Mouse (Mus musculus): ENCODE measurements around the gene Pex7. TPM values are rescaled to one million over a fixed set of nuclear protein-coding genes. Genes with fewer than 3 reads are reported as not detected.
"Not testable (repeated sequence)": the region's sequence is repeated elsewhere in the genome, so short reads cannot be mapped to it uniquely, and the experiment has no call there.

Pex7 gene
- total and polyA plus RNA-seq, 2 experiments from 2014 or later = 24.2 to 46.7 TPM

DNA sequence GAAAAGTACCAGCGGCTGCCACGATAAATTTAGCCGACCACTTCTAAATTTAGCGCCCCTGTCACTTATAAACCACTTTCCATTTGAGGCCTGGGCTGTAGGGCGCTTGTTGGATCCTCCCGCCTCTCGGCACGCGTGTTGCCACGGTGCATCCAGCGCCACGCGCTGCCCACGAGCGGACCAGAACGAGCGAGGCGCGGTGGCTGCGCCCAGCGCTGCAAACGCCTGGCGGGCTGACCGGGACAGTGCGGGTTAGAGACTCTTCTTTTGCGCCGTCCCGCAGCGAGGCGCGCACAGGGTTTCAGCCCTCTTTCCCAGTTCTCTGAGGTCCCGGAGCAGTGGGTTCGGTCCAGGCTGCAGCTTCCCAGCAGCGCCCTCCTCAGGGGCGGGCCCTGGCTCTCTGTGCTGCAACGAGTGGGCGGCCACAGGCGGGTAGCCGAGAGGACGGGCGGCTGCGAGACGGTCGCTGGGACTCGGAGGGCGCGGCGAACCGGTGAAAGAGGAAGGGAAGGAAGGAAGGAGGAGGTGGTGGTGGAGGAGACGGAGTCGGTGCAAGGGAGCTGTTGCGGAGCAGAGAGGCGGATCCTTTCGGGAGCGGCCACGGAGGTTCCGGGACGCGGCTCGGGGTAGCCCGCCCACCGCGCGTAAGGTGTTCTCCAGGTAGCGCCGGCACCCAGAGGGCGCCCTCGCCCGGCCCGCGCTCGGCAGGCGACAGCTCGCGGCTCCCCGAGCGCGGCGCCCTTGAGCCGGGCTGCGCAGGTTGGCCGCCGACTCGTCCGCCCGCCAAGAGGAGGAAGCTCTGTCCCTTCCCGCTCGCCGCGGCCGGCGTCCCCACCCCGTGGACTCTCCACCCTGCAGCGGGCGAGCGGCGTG is 26.3 kb upstream of the Pex7 start:
- Histone ChIP-seq H3K9me3 (replicated peaks; ENCODE audit: control insufficient read depth, low read length) (no peaks in the 10 kb centered on the region), H3K4me2 (ENCODE audit: low read depth, low read length) (peak overlapping the region; percentile 98), H3K4me3 (ENCODE audit: low read depth, low read length) (peak overlapping the region; percentile 73), H3K4me1 (ENCODE audit: control insufficient read depth, insufficient read depth) (peaks cover 20% of the 10 kb centered on the region), H3K27me3 (ENCODE audit: control insufficient read depth, insufficient read depth, low read length) (no peaks in the 10 kb centered on the region), H3K36me3 (replicated peaks; ENCODE audit: control insufficient read depth, insufficient read depth, low read length) (no peaks in the 10 kb centered on the region), H3K9ac (replicated peaks; ENCODE audit: low read depth, low read length) (peak overlapping the region; percentile 70), H3K27ac (ENCODE audit: low read depth) (peak overlapping the region; percentile 94)
- WGBS = under 1% methylated on average over 87 of the region's 97 CpGs
- peak; percentile 83 for ATAC-seq (ENCODE audit: insufficient read depth, low read depth)
- TF ChIP-seq EP300 (IDR thresholded peaks at IDR 0.05; ENCODE audit: low read depth) = no peak
- TF ChIP-seq CTCF (IDR thresholded peaks at IDR 0.05; ENCODE audit: low read depth) = peak; percentile 29
- peak; percentile 70 for DNase-seq (ENCODE audit: low spot score)

DNA sequence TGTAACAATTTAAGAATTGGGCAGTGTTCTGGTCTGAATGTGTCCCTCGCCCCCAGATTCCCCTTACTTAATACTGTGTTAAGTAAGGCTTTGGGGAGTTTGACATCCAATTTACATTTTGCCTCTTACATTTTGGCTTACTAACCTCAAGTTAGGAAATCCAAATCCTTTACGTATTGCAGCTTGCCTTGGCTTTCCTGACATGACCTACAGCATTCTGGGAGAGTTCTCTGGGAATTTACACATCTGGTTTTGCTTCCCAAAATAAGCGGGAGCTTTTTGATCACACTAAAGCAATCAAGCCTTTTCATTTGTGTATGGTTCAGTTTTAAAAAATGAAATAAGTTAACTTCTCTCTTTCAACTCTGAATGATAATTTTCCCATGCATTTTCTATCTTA is 25.5 kb upstream of the Pex7 start:
- Histone ChIP-seq H3K4me1 (ENCODE audit: control insufficient read depth, insufficient read depth) (peaks cover 15% of the 10 kb centered on the region), H3K4me2 (ENCODE audit: low read depth, low read length) (peak overlapping the region; percentile 98), H3K4me3 (ENCODE audit: low read depth, low read length) (peak overlapping the region; percentile 73), H3K9ac (replicated peaks; ENCODE audit: low read depth, low read length) (peak overlapping the region; percentile 70; the same call in 1 of the 2 replicates), H3K27me3 (ENCODE audit: control insufficient read depth, insufficient read depth, low read length) (no peaks in the 10 kb centered on the region), H3K27ac (ENCODE audit: low read depth) (peak overlapping the region; percentile 94), H3K9me3 (replicated peaks; ENCODE audit: control insufficient read depth, low read length) (no peaks in the 10 kb centered on the region), H3K36me3 (replicated peaks; ENCODE audit: control insufficient read depth, insufficient read depth, low read length) (no peaks in the 10 kb centered on the region)
- DNase-seq (ENCODE audit: low spot score) (no peak), ATAC-seq (ENCODE audit: insufficient read depth, low read depth) (no peak)
- 39% methylated on average over 3 of the region's 3 CpGs for WGBS
- no peak for TF ChIP-seq EP300 (IDR thresholded peaks at IDR 0.05; ENCODE audit: low read depth)
- no peak for TF ChIP-seq CTCF (IDR thresholded peaks at IDR 0.05; ENCODE audit: low read depth)

DNA sequence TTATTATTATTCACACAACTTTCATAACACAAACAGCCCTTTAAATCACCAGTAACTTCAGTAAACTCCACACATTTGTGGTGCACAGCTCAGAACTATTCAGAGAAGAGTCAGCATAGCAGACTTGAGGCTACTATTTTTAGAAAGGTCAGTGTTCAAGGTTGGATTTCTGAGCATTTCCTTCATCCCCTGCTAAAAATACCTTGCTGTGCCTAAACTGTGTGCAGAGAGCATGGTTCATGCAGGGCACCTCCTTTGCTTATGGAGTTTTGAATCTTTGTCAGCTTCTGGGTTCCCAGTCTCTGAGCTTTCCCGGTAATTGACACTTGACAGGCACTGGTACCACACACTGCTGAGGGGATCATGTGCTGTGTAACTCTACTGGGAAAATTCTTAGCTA is 20.7 kb upstream of the Pex7 start:
- no peaks in the 10 kb centered on the region for H3K27me3 ChIP-seq (ENCODE audit: control insufficient read depth, insufficient read depth, low read length)

DNA sequence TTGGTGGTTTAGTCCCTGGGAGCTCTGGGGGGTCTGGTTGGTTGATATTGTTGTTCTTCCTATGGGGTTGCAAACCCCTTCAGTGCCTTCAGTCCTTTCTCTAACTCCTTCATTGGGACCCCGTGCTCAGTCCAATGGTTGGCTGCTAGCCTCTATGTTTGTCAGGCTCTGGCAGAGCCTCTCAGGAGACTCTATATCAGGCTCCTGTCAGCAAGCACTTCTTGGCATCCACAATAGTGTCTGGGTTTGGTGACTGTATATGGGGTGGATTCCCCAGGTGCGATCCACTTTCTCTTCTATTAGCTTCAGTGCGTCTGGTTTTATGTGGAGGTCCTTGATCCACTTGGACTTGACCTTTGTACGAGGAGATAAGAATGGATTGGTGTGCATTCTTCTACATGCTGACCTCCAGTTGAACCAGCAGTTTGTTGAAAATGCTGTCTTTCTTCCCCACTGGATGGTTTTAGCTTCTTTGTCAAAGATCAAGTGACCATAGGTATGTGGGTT is 19.0 kb upstream of the Pex7 start:
- not testable (repeated sequence) for H3K27me3 ChIP-seq (ENCODE audit: control insufficient read depth, insufficient read depth, low read length); H3K9me3 ChIP-seq (replicated peaks; ENCODE audit: control insufficient read depth, low read length); H3K4me3 ChIP-seq (ENCODE audit: low read depth, low read length); H3K36me3 ChIP-seq (replicated peaks; ENCODE audit: control insufficient read depth, insufficient read depth, low read length); H3K9ac ChIP-seq (replicated peaks; ENCODE audit: low read depth, low read length); H3K4me2 ChIP-seq (ENCODE audit: low read depth, low read length)
- ATAC-seq (ENCODE audit: insufficient read depth, low read depth) (peak; percentile 59), DNase-seq (ENCODE audit: low spot score) (peak; percentile 46)
- Histone ChIP-seq H3K4me1 (ENCODE audit: control insufficient read depth, insufficient read depth) (peaks cover 13% of the 10 kb centered on the region; the same call in 1 of the 2 replicates), H3K27ac (ENCODE audit: low read depth) (peak overlapping the region; percentile 79)
- 29% methylated on average over 4 of the region's 4 CpGs for WGBS

More for the DNA sequence above, 20.7 kb upstream of the Pex7 start:
- Histone ChIP-seq H3K4me3 (ENCODE audit: low read depth, low read length) (no peak overlapping the region), H3K27ac (ENCODE audit: low read depth) (peak overlapping the region; percentile 79), H3K36me3 (replicated peaks; ENCODE audit: control insufficient read depth, insufficient read depth, low read length) (no peaks in the 10 kb centered on the region), H3K9ac (replicated peaks; ENCODE audit: low read depth, low read length) (no peak overlapping the region), H3K4me2 (ENCODE audit: low read depth, low read length) (no peak overlapping the region), H3K9me3 (replicated peaks; ENCODE audit: control insufficient read depth, low read length) (no peaks in the 10 kb centered on the region), H3K4me1 (ENCODE audit: control insufficient read depth, insufficient read depth) (peaks cover 17% of the 10 kb centered on the region)
- WGBS = 32% methylated on average over 1 of the region's 1 CpGs
- TF ChIP-seq CTCF (IDR thresholded peaks at IDR 0.05; ENCODE audit: low read depth) = no peak
- no peak for TF ChIP-seq EP300 (IDR thresholded peaks at IDR 0.05; ENCODE audit: low read depth)
- ATAC-seq (ENCODE audit: insufficient read depth, low read depth) (0 out of 2 replicates have a peak, but pooled peaks have one; percentile 64), DNase-seq (ENCODE audit: low spot score) (peak; percentile 55)

DNA sequence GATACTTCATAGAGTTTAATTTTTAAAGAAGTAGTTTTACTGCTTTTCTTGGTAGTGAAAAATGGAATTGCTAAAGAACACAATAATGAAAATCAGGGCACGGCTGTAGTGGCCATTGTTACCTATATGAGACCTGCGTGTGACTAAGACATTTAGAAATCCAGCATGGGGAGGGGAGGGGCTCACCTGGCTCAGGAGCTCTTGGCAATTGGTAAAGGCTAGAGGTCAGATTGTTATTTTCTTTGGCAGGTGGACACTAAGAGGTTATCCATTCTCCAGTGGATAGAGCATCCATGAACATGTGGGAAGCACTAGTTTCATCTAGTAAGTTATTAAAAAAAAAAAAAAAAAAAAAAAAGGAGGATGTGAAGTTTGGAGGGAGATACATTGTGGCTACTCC is 16.8 kb upstream of the Pex7 start:
- no peak overlapping the region for H3K27ac ChIP-seq (ENCODE audit: low read depth)
- H3K4me2 ChIP-seq (ENCODE audit: low read depth, low read length) = no peak overlapping the region
- no peak overlapping the region for H3K4me3 ChIP-seq (ENCODE audit: low read depth, low read length)
- DNase-seq (ENCODE audit: low spot score) = no peak
- TF ChIP-seq CTCF (IDR thresholded peaks at IDR 0.05; ENCODE audit: low read depth) (no peak), EP300 (IDR thresholded peaks at IDR 0.05; ENCODE audit: low read depth) (no peak)
- WGBS = 92% methylated on average over 2 of the region's 2 CpGs
- H3K9me3 ChIP-seq (replicated peaks; ENCODE audit: control insufficient read depth, low read length) = no peaks in the 10 kb centered on the region
- H3K9ac ChIP-seq (replicated peaks; ENCODE audit: low read depth, low read length) = no peak overlapping the region
- ATAC-seq (ENCODE audit: insufficient read depth, low read depth) = no peak
- no peaks in the 10 kb centered on the region for H3K36me3 ChIP-seq (replicated peaks; ENCODE audit: control insufficient read depth, insufficient read depth, low read length)
- H3K27me3 ChIP-seq (ENCODE audit: control insufficient read depth, insufficient read depth, low read length) = no peaks in the 10 kb centered on the region
- peaks cover 13% of the 10 kb centered on the region; the same call in 1 of the 2 replicates for H3K4me1 ChIP-seq (ENCODE audit: control insufficient read depth, insufficient read depth)
